Mouse (Mus musculus) MEL (cell line): ENCODE measurements around the gene Nptx1. TPM values are rescaled to one million over a fixed set of nuclear protein-coding genes. Genes with fewer than 3 reads are reported as not detected.

Experiments
- DNase-seq: peaks from one replicate; pipeline ENCODE4 v3.0.0; 2011; ENCODE audit warnings: low read depth, low spot score
- H3K27ac ChIP-seq: 2 replicates; pipeline ENCODE4 v1.5.1; 2012; ENCODE audit warnings: low read depth, mild to moderate bottlenecking, control low read depth, low read length, moderate library complexity; ENCODE audit not compliant: control insufficient read depth
- H3K27me3 ChIP-seq, 2 experiments: fragments of 150-350 bp in 1 of 2; sonication (generic) in 1 of 2; 2 replicates each; pipeline ENCODE4 v1.6.1; 2012; ENCODE audit warnings: low read length in 2 of 2, mild to moderate bottlenecking in 2 of 2, improper control_type of control experiment in 1 of 2, moderate library complexity in 1 of 2; ENCODE audit not compliant: insufficient read depth in 2 of 2, control insufficient read depth in 1 of 2
- H3K36me3 ChIP-seq, 2 experiments: 2 replicates each; pipeline ENCODE4 v1.6.1; 2012 to 2014; ENCODE audit warnings: low read length in 2 of 2, improper control_type of control experiment in 1 of 2, inconsistent platforms in 1 of 2, mild to moderate bottlenecking in 1 of 2; ENCODE audit not compliant: insufficient read depth in 2 of 2, control insufficient read depth in 1 of 2
- H3K4me1 ChIP-seq, 2 experiments: fragments of 150-350 bp in 1 of 2; sonication (generic) in 1 of 2; 2 replicates each; pipeline ENCODE4 v1.6.1; 2012; ENCODE audit warnings: low read length in 2 of 2, improper control_type of control experiment in 1 of 2, mild to moderate bottlenecking in 1 of 2; ENCODE audit not compliant: insufficient read depth in 2 of 2, control insufficient read depth in 1 of 2
- H3K4me3 ChIP-seq, 2 experiments: fragments of 150-350 bp in 1 of 2; sonication (generic) in 1 of 2; 2 replicates each; pipeline ENCODE4 v1.5.1; 2012; ENCODE audit warnings: low read depth in 2 of 2, low read length in 2 of 2, mild to moderate bottlenecking in 2 of 2, moderate library complexity in 2 of 2, control low read depth in 1 of 2, improper control_type of control experiment in 1 of 2; ENCODE audit not compliant: control insufficient read depth in 1 of 2, insufficient read depth in 1 of 2
- H3K79me2 ChIP-seq: 2 replicates; pipeline ENCODE4 v1.6.1; 2012; ENCODE audit warnings: mild to moderate bottlenecking, low read length, moderate library complexity; ENCODE audit not compliant: control insufficient read depth, poor library complexity, insufficient read depth
- H3K9ac ChIP-seq: 2 replicates; pipeline ENCODE4 v1.6.1; 2012; ENCODE audit warnings: low read depth, mild to moderate bottlenecking, control low read depth, low read length, moderate library complexity; ENCODE audit not compliant: control insufficient read depth, poor library complexity, severe bottlenecking
- H3K9me3 ChIP-seq: fragments of 150-350 bp; sonication (generic); replicated peaks from 2 replicates; pipeline ENCODE4 v1.6.1; 2012; ENCODE audit warnings: mild to moderate bottlenecking, low read length, improper control_type of control experiment, moderate library complexity; ENCODE audit not compliant: insufficient read depth
- BHLHE40 ChIP-seq: IDR thresholded peaks from 2 replicates; pipeline ENCODE4 v1.6.1; 2012; ENCODE audit warnings: low read depth, mild to moderate bottlenecking, inconsistent platforms, low read length, improper control_type of control experiment, borderline replicate concordance
- CHD2 ChIP-seq: IDR thresholded peaks from 2 replicates; pipeline ENCODE4 v1.6.1; 2011; ENCODE audit warnings: low read length, improper control_type of control experiment
- E2F4 ChIP-seq: IDR thresholded peaks from 2 replicates; pipeline ENCODE4 v1.6.1; 2011; ENCODE audit warnings: low read depth, low read length, improper control_type of control experiment, borderline replicate concordance
- EP300 ChIP-seq, 2 experiments: IDR thresholded peaks; 2 replicates each; pipeline ENCODE4 v1.6.1; 2011; ENCODE audit warnings: improper control_type of control experiment in 2 of 2, low read length in 2 of 2, low read depth in 1 of 2, mild to moderate bottlenecking in 1 of 2
- ETS1 ChIP-seq: IDR thresholded peaks from 2 replicates; pipeline ENCODE4 v1.6.1; 2012; ENCODE audit warnings: low read depth, mild to moderate bottlenecking, inconsistent platforms, low read length, improper control_type of control experiment, moderate library complexity
- GABPA ChIP-seq: IDR thresholded peaks from 2 replicates; pipeline ENCODE4 v1.6.1; 2012; ENCODE audit warnings: low read depth, mild to moderate bottlenecking, inconsistent platforms, low read length, improper control_type of control experiment, moderate library complexity
- KAT2A ChIP-seq: conservative IDR thresholded peaks from 2 replicates; pipeline ENCODE4 v1.6.1; 2012; ENCODE audit warnings: low read depth, low read length, improper control_type of control experiment, inconsistent platforms
- MAFK ChIP-seq: IDR thresholded peaks from 2 replicates; pipeline ENCODE4 v1.6.1; 2011; ENCODE audit warnings: low read depth, mild to moderate bottlenecking, low read length, improper control_type of control experiment, borderline replicate concordance
- MAX ChIP-seq: IDR thresholded peaks from 2 replicates; pipeline ENCODE4 v1.6.1; 2011; ENCODE audit warnings: low read length, improper control_type of control experiment
- MAZ ChIP-seq: IDR thresholded peaks from 2 replicates; pipeline ENCODE4 v1.6.1; 2012; ENCODE audit warnings: low read depth, mild to moderate bottlenecking, inconsistent platforms, low read length, improper control_type of control experiment
- MYB ChIP-seq: IDR thresholded peaks from 2 replicates; pipeline ENCODE4 v1.6.1; 2011; ENCODE audit warnings: mild to moderate bottlenecking, low read depth, low read length, improper control_type of control experiment
- NELFE ChIP-seq: IDR thresholded peaks from 2 replicates; pipeline ENCODE4 v1.6.1; 2011; ENCODE audit warnings: low read depth, low read length, improper control_type of control experiment
- POLR2A ChIP-seq, 2 experiments: IDR thresholded peaks; 2 replicates each; pipeline ENCODE4 v1.6.1; 2011 to 2012; ENCODE audit warnings: low read length in 2 of 2, mild to moderate bottlenecking in 2 of 2, control low read depth in 1 of 2, improper control_type of control experiment in 1 of 2, low read depth in 1 of 2, moderate library complexity in 1 of 2; ENCODE audit not compliant: control insufficient read depth in 1 of 2, insufficient read depth in 1 of 2, poor library complexity in 1 of 2
- POLR2AphosphoS2 ChIP-seq: IDR thresholded peaks from 2 replicates; pipeline ENCODE4 v1.6.1; 2011; ENCODE audit warnings: low read length, improper control_type of control experiment
- POLR2AphosphoS5 ChIP-seq: IDR thresholded peaks from 2 replicates; pipeline ENCODE4 v1.6.1; 2012; ENCODE audit warnings: low read depth, borderline replicate concordance, mild to moderate bottlenecking, inconsistent platforms, low read length, moderate library complexity, mixed read lengths
- RAD21 ChIP-seq: IDR thresholded peaks from 2 replicates; pipeline ENCODE4 v1.6.1; 2011; ENCODE audit warnings: mild to moderate bottlenecking, low read depth, low read length, improper control_type of control experiment
- RCOR1 ChIP-seq: IDR thresholded peaks from 2 replicates; pipeline ENCODE4 v1.6.1; 2012; ENCODE audit warnings: low read depth, mild to moderate bottlenecking, inconsistent platforms, low read length, improper control_type of control experiment
- SIN3A ChIP-seq: IDR thresholded peaks from 2 replicates; pipeline ENCODE4 v1.6.1; 2012; ENCODE audit warnings: low read length, improper control_type of control experiment, inconsistent platforms
- TAL1 ChIP-seq: IDR thresholded peaks from 2 replicates; pipeline ENCODE4 v1.6.1; 2012; ENCODE audit warnings: mild to moderate bottlenecking, inconsistent platforms, low read length, moderate library complexity, mixed read lengths
- TCF12 ChIP-seq: IDR thresholded peaks from 2 replicates; pipeline ENCODE4 v1.6.1; 2014; ENCODE audit warnings: low read depth, mild to moderate bottlenecking, inconsistent platforms, low read length, improper control_type of control experiment, moderate library complexity
- USF1 ChIP-seq: IDR thresholded peaks from 2 replicates; pipeline ENCODE4 v1.6.1; 2014; ENCODE audit warnings: low read depth, mild to moderate bottlenecking, inconsistent platforms, low read length, improper control_type of control experiment, moderate library complexity
- USF2 ChIP-seq, 2 experiments: IDR thresholded peaks; 2 replicates each; pipeline ENCODE4 v1.6.1; 2011 to 2012; ENCODE audit warnings: improper control_type of control experiment in 2 of 2, low read length in 2 of 2, borderline replicate concordance in 1 of 2, inconsistent platforms in 1 of 2, low read depth in 1 of 2, mild to moderate bottlenecking in 1 of 2; ENCODE audit not compliant: insufficient read depth in 1 of 2
- ZKSCAN1 ChIP-seq: IDR thresholded peaks from 2 replicates; pipeline ENCODE4 v1.6.1; 2012; ENCODE audit warnings: low read depth, mild to moderate bottlenecking, inconsistent platforms, low read length, improper control_type of control experiment, moderate library complexity
- ZNF384 ChIP-seq: IDR thresholded peaks from 2 replicates; pipeline ENCODE4 v1.6.1; 2012; ENCODE audit warnings: low read depth, mild to moderate bottlenecking, inconsistent platforms, low read length, improper control_type of control experiment
- polyA plus RNA-seq, 2 experiments: library from polyadenylated mRNA; stranded (reverse) in 1 of 2; unstranded in 1 of 2; fragments of >175 nt in 1 of 2; fragments of >200 nt in 1 of 2; gene quantifications; 2 replicates each; pipeline versions ENCODE4 v1.2.1 to v1.2.4; 2012; ENCODE audit warnings: low replicate concordance in 2 of 2, low read depth in 1 of 2; ENCODE audit not compliant: insufficient read length in 2 of 2, insufficient read depth in 1 of 2, missing spikeins in 1 of 2
- total RNA-seq: library from RNA; depleted of rRNA; stranded (reverse); fragments of 300-350 nt; gene quantifications from 2 replicates; pipeline ENCODE4 v1.2.3, GENCODE M21; 2012

Gene Nptx1
- total and polyA plus RNA-seq, 3 experiments = not detected

DNA sequence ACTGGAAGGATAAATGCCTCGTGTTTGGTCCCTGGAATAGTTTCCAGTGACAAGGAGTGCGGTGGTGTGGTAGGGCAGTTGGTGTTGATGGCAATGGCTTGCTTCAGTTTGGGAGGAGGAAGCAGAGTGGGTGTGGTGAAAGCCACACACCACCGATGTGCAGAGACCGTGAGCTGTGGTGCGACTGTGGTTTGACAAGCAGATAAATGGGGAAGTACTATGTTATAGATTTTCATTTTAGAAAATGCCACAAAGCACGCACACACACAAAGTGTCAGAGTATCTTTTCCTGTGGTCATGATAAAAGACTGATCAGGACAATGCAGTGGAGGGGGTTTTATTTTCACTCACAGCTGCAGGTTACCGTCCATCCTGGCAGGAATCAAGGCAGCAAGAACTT lies 41.7 kb upstream of the Nptx1 start (continued):
- TF ChIP-seq POLR2A (IDR thresholded peaks at IDR 0.05; ENCODE audit: control insufficient read depth in 1 of 2, insufficient read depth in 1 of 2, low read depth in 1 of 2, low read length in 2 of 2, poor library complexity in 1 of 2) = no peak
- TF ChIP-seq GABPA = no peak
- no peak for TF ChIP-seq RAD21
- TF ChIP-seq CHD2 = no peak
- TF ChIP-seq ZNF384 = no peak
- TF ChIP-seq E2F4 = no peak
- TF ChIP-seq POLR2AphosphoS2 = no peak
- TF ChIP-seq ETS1 = peak; percentile 44; the same call in 1 of the 2 replicates
- TF ChIP-seq NELFE = no peak
- TF ChIP-seq USF1 = no peak
- peak; percentile 74 to 75 for TF ChIP-seq EP300 (IDR thresholded peaks at IDR 0.05; ENCODE audit: low read depth in 1 of 2, low read length in 2 of 2)

DNA sequence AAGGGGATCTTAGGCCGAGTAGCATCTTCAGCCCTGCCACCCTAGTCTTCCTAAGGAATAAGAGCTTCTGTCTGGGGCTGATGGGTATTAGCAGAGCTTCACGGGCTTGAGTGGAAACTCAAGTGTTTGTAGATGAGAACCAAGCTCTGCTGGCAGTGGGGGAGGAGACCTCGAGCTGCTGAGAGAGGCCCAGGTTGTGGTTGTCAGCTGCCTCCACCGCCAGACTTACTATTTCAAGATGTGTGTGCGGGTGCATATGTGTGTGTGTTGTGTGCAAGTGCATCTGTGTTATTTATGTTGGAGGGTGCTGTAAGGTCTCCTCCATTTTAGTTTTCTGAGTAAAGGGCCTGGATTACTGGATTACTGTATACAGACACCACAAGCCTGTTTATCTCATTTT lies 39.6 kb upstream of the Nptx1 start:
- TF ChIP-seq KAT2A (no peak), TCF12 (no peak), NELFE (no peak), POLR2AphosphoS2 (no peak), ZNF384 (no peak), E2F4 (no peak), GABPA (no peak), ZKSCAN1 (no peak), POLR2AphosphoS5 (no peak), MAZ (no peak), RCOR1 (no peak), BHLHE40 (no peak)
- Histone ChIP-seq H3K36me3 (peaks cover 0 to 10% of the 10 kb centered on the region in 2 experiments; a peak in 2 of 4 replicates), H3K4me1 (peaks cover 0 to 16% of the 10 kb centered on the region in 2 experiments; a peak in 3 of 4 replicates), H3K9ac (no peak overlapping the region), H3K27ac (no peak overlapping the region), H3K9me3 (no peaks in the 10 kb centered on the region), H3K4me3 (no peak overlapping the region), H3K27me3 (no peaks in the 10 kb centered on the region), H3K79me2 (no peaks in the 10 kb centered on the region)
- no peak for DNase-seq

- no peak overlapping the region for H3K9ac ChIP-seq
- H3K79me2 ChIP-seq = no peaks in the 10 kb centered on the region
- peaks cover 0 to 16% of the 10 kb centered on the region in 2 experiments; a peak in 3 of 4 replicates for H3K4me1 ChIP-seq
- no peak overlapping the region for H3K27ac ChIP-seq
- no peak overlapping the region for H3K4me3 ChIP-seq
- no peak for TF ChIP-seq USF2 (IDR thresholded peaks at IDR 0.05; ENCODE audit: borderline replicate concordance in 1 of 2, insufficient read depth in 1 of 2, low read depth in 1 of 2, low read length in 2 of 2)
- no peak for TF ChIP-seq TAL1
- TF ChIP-seq POLR2AphosphoS5 = no peak
- no peak for TF ChIP-seq RCOR1
- TF ChIP-seq TCF12 = no peak
- TF ChIP-seq ZKSCAN1 = no peak
- TF ChIP-seq MAX = no peak
- TF ChIP-seq MAFK = no peak
- TF ChIP-seq EP300 (IDR thresholded peaks at IDR 0.05; ENCODE audit: low read depth in 1 of 2, low read length in 2 of 2) = no peak
- no peak for TF ChIP-seq GABPA
- no peak for TF ChIP-seq SIN3A
- no peak for TF ChIP-seq MYB
- peaks cover 0 to 10% of the 10 kb centered on the region in 2 experiments; a peak in 2 of 4 replicates for H3K36me3 ChIP-seq
- no peaks in the 10 kb centered on the region for H3K27me3 ChIP-seq
- no peaks in the 10 kb centered on the region for H3K9me3 ChIP-seq
- no peak for DNase-seq
Measured at GRCm38 (mm10) chr11:119586511-119586910, 39.0 kb upstream of the Nptx1 start.
